Mouse (Mus musculus) embryonic facial prominence, embryonic 10.5 days (tissue): ENCODE results near the gene Gamt. TPM values are rescaled to one million over a fixed set of nuclear protein-coding genes. Genes with fewer than 3 reads are reported as not detected.

Experiments used
- DNase-seq: peaks from one replicate; pipeline ENCODE4 v3.0.0-alpha.2; 2017; ENCODE audit warnings: low spot score
- H3K27ac ChIP-seq: fragments of 300-500 bp; sonication (generic); replicated peaks from 2 replicates; pipeline ENCODE4 v1.5.1; 2016; ENCODE audit warnings: mild to moderate bottlenecking
- H3K27me3 ChIP-seq: fragments of 300-500 bp; sonication (generic); replicated peaks from 2 replicates; pipeline ENCODE4 v1.6.1; 2016; ENCODE audit warnings: low read depth, mild to moderate bottlenecking; ENCODE audit not compliant: poor library complexity, severe bottlenecking
- H3K36me3 ChIP-seq: fragments of 300-500 bp; sonication (generic); replicated peaks from 2 replicates; pipeline ENCODE4 v1.6.1; 2016; ENCODE audit warnings: mild to moderate bottlenecking, moderate library complexity
- H3K4me1 ChIP-seq: fragments of 300-500 bp; sonication (generic); 2 replicates; pipeline ENCODE4 v1.6.1; 2016
- H3K4me3 ChIP-seq: fragments of 300-500 bp; sonication (generic); 2 replicates; pipeline ENCODE4 v1.5.1; 2016; ENCODE audit warnings: mild to moderate bottlenecking, moderate library complexity
- H3K9me3 ChIP-seq: fragments of 300-500 bp; sonication (generic); 2 replicates; pipeline ENCODE4 v1.6.1; 2016; ENCODE audit warnings: mild to moderate bottlenecking
- WGBS: fragments of 180-500 bp; shearing (Covaris S2); methylation state at CpG from one replicate; pipeline ENCODE4 v1.1.7; 2016; 5-methylcytosine and 5-hydroxymethylcytosine counted together
- polyA plus RNA-seq: library from polyadenylated mRNA; unstranded; fragments of >200 nt; fragmentation: Nextera tagmentation; extraction: Ambion mirVana; gene quantifications from 2 replicates; pipeline ENCODE4 v1.2.1, GENCODE M21; 2016

The Gamt gene
- 24.4 and 25.0 TPM in 2 replicates for polyA plus RNA-seq

GRCm38 (mm10) chr10:80260642-80261584, at the start of gene Gamt, which contains the start of gene Dazap1:
Gene Gamt, minus strand, starts transcription at chr10:80261012.
Gene Dazap1, plus strand, starts transcription at chr10:80261486.
- WGBS = under 1% methylated on average over 49 of the region's 49 CpGs

DNA sequence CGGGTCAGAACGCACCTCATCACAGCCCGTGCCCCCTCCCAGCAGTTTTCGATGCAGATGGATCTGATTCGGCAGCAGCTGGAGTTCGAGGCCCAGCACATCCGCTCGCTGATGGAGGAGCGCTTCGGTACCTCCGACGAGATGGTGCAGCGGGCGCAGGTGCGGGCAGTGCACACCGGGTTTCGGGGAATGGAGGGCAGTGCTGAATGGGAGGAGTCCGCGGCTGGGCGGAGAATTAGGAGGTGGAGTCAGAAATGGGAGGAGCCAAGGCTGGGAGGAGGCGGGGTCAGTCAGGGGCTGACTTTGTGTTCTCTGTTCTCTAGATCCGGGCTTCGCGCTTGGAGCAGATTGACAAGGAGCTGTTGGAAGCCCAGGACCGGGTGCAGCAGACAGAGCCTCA, 44.0 kb upstream of the Gamt start:
- Histone ChIP-seq H3K36me3 (peaks cover 49% of the 10 kb centered on the region), H3K4me1 (peaks cover 36% of the 10 kb centered on the region), H3K27ac (no peak overlapping the region), H3K4me3 (peak overlapping the region; percentile 37), H3K27me3 (peaks cover 90% of the 10 kb centered on the region), H3K9me3 (no peaks in the 10 kb centered on the region)
- DNase-seq = peak; percentile 53
- WGBS = 14% methylated on average over 25 of the region's 25 CpGs

More at GRCm38 (mm10) chr10:80260642-80261584, at the start of gene Gamt, which contains the start of gene Dazap1:
- H3K27ac ChIP-seq = peak within 1 kb of the TSS; percentile 89
- peaks cover 51% of the 10 kb centered on the region for H3K4me1 ChIP-seq
- H3K4me3 ChIP-seq = peak within 1 kb of the TSS; percentile 67
- peak; percentile 99 for DNase-seq
- H3K36me3 ChIP-seq = peaks cover 36% of the 10 kb centered on the region
- H3K27me3 ChIP-seq = peaks cover 10% of the 10 kb centered on the region; the same call in 1 of the 2 replicates
- no peaks in the 10 kb centered on the region for H3K9me3 ChIP-seq

- no peaks in the 10 kb centered on the region for H3K9me3 ChIP-seq
- peaks cover 40% of the 10 kb centered on the region for H3K4me1 ChIP-seq
- 20% methylated on average over 12 of the region's 12 CpGs for WGBS
- peak overlapping the region; percentile 37 for H3K4me3 ChIP-seq
- H3K27me3 ChIP-seq = peaks cover 93% of the 10 kb centered on the region
- H3K27ac ChIP-seq = no peak overlapping the region
- DNase-seq = no peak
- peaks cover 48% of the 10 kb centered on the region for H3K36me3 ChIP-seq
Observed at GRCm38 (mm10) chr10:80304458-80304857, 43.6 kb upstream of the Gamt start.

DNA sequence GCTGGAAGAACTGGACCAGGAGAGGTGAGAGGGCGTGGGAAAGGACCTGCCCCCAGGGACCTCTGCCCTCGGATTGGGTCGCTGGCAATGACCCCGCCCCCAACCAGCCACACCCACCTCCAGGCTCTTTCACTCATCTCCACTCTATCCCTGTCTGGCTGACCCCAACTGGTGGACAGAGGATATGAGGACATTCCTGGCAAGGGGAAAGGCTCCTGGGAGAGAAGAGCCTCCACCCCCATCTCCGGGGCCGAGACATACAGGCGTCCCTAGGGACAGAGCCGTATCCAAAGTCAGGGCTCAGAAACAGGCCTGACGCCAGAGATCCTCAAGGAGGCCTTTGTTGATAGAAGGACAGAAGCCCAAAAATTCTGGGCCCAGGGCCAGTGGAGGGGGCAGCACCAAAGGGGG, 41.7 kb upstream of the Gamt start:
- Histone ChIP-seq H3K4me1 (peaks cover 58% of the 10 kb centered on the region), H3K4me3 (peak overlapping the region; percentile 56), H3K36me3 (peaks cover 28% of the 10 kb centered on the region), H3K27me3 (peaks cover 95% of the 10 kb centered on the region), H3K27ac (no peak overlapping the region), H3K9me3 (no peaks in the 10 kb centered on the region)
- WGBS = 12% methylated on average over 9 of the region's 9 CpGs
- DNase-seq = peak; percentile 56

DNA sequence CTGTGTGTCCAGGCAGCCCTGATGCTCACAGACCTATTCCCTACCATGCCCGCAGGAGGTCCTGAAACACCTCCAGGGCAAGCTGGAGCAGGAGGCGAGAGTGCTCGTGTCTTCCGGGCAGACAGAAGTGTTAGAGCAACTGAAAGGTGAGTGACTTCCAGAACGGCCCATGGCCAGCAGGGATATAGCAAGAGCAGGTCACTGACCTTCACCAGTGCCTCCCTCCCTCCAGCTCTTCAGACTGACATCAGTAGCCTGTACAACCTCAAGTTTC, 41.2 kb upstream of the Gamt start:
- H3K27ac ChIP-seq = no peak overlapping the region
- no peak for DNase-seq
- peak overlapping the region; percentile 56 for H3K4me3 ChIP-seq
- peaks cover 23% of the 10 kb centered on the region for H3K36me3 ChIP-seq
- 46% methylated on average over 5 of the region's 5 CpGs for WGBS
- H3K9me3 ChIP-seq = no peaks in the 10 kb centered on the region
- H3K4me1 ChIP-seq = peaks cover 63% of the 10 kb centered on the region
- H3K27me3 ChIP-seq = peaks cover 95% of the 10 kb centered on the region

GRCm38 (mm10) chr10:80301256-80302081, 40.7 kb upstream of the Gamt start:
- Histone ChIP-seq H3K4me1 (peaks cover 68% of the 10 kb centered on the region), H3K27me3 (peaks cover 95% of the 10 kb centered on the region), H3K9me3 (no peaks in the 10 kb centered on the region), H3K4me3 (peak overlapping the region; percentile 56), H3K36me3 (peaks cover 18% of the 10 kb centered on the region), H3K27ac (peak overlapping the region; percentile 81)
- 70% methylated on average over 10 of the region's 10 CpGs for WGBS
- no peak for DNase-seq

DNA sequence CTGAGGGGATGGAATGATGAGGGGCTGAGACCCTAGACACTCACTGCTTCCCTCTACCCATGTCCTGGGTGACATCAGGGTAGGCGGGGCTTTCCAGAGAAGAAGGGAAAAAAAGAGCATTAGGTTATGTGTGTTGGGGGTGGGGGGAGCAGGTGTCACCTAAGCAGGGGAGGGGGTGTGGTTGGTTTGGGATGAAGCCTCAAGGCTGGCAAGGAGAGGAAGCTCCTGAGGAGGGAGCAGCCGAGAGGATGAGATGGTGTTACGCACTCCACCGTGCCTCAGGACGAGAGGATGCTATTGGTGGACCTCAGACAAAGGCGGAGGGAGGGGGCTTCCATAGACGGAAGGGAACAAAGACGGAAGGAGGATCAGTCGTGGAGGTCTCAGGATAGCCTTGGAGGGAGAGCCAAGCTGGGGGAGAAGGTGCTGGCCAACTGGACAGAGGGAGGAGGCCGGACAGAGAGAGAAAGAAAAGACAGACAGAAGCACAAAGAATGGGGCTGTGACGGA, 39.9 kb upstream of the Gamt start:
- Histone ChIP-seq H3K4me3 (peak overlapping the region; percentile 56), H3K27ac (peak overlapping the region; percentile 81), H3K4me1 (peaks cover 75% of the 10 kb centered on the region), H3K9me3 (no peaks in the 10 kb centered on the region), H3K27me3 (peaks cover 90% of the 10 kb centered on the region), H3K36me3 (peaks cover 10% of the 10 kb centered on the region)
- WGBS = 18% methylated on average over 11 of the region's 11 CpGs
- DNase-seq = no peak

DNA sequence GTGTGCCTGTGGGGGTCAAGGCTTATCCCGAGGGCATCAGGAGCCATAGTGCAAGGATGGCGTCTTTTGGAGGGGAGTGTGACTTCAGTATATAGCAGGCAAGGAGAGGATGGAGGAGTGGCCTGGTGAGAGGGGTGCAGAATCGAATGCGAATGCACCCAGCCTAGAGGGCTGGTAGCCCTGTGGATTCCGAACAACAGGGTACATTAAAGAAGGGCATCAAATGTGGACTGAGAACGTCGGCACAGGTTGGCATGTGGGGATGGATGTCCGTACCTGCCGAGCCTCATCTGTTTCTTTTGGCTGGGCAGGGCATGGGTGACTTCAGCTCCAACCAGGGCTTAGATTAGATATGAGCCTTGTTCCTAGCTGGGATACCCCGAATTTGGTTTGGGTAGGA, 39.0 kb upstream of the Gamt start:
- DNase-seq = no peak
- peaks cover 82% of the 10 kb centered on the region for H3K4me1 ChIP-seq
- peak overlapping the region; percentile 56 for H3K4me3 ChIP-seq
- peak overlapping the region; percentile 83; the same call in 1 of the 2 replicates for H3K27ac ChIP-seq
- peaks cover 81% of the 10 kb centered on the region for H3K27me3 ChIP-seq
- H3K9me3 ChIP-seq = no peaks in the 10 kb centered on the region
- WGBS = 46% methylated on average over 10 of the region's 10 CpGs
- H3K36me3 ChIP-seq = peaks cover 5% of the 10 kb centered on the region

DNA sequence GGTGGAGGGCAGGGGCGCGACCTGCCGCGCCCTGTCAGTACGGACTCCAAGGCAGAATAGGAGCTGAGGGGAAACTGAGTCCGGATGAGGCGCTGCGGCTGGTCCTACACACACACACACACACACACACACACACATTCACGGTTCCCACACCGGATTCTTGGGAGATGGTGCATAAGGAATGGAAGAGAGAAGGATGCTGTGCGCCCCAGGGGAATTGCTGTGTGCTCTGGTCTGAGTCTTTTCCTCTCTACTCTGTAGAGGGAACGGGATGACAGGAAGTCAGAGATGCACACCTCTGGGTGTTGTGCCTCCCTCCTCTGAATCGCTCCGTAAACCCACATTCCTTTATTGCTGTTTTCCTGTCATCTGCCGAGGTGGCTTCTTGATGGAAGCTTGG, 38.5 kb upstream of the Gamt start:
- DNase-seq = no peak

GRCm38 (mm10) chr10:80298571-80299281, 37.9 kb upstream of the Gamt start:
- peak; percentile 92 for DNase-seq

More for the DNA sequence above, 38.5 kb upstream of the Gamt start:
- Histone ChIP-seq H3K36me3 (peaks cover 9% of the 10 kb centered on the region), H3K27me3 (peaks cover 76% of the 10 kb centered on the region), H3K4me3 (peak overlapping the region; percentile 56), H3K9me3 (no peaks in the 10 kb centered on the region), H3K27ac (peak overlapping the region; percentile 83), H3K4me1 (peaks cover 82% of the 10 kb centered on the region)
- 7% methylated on average over 15 of the region's 15 CpGs for WGBS

GRCm38 (mm10) chr10:80297526-80298133, 36.8 kb upstream of the Gamt start:
- Histone ChIP-seq H3K27me3 (peaks cover 64% of the 10 kb centered on the region), H3K27ac (no peak overlapping the region), H3K4me3 (0 out of 2 replicates have a peak overlapping the region, but pooled peaks have one; percentile 8), H3K9me3 (no peaks in the 10 kb centered on the region), H3K36me3 (peaks cover 24% of the 10 kb centered on the region), H3K4me1 (peaks cover 92% of the 10 kb centered on the region)
- WGBS = 71% methylated on average over 8 of the region's 8 CpGs
- DNase-seq = no peak

More at GRCm38 (mm10) chr10:80298571-80299281, 37.9 kb upstream of the Gamt start:
- peaks cover 88% of the 10 kb centered on the region for H3K4me1 ChIP-seq
- H3K36me3 ChIP-seq = peaks cover 15% of the 10 kb centered on the region
- peak overlapping the region; percentile 83 for H3K27ac ChIP-seq
- H3K9me3 ChIP-seq = no peaks in the 10 kb centered on the region
- peak overlapping the region; percentile 56 for H3K4me3 ChIP-seq
- H3K27me3 ChIP-seq = peaks cover 70% of the 10 kb centered on the region
- WGBS = 4% methylated on average over 26 of the region's 26 CpGs
